Mouse (Mus musculus): ENCODE data around the gene Dennd1b.

- no peak for TF ChIP-seq JUN (IDR thresholded peaks at IDR 0.05; ENCODE audit: insufficient read depth, low read depth, low read length)
- TF ChIP-seq CTCF (conservative IDR thresholded peaks at IDR 0.05 in 1 of 2, IDR thresholded peaks at IDR 0.05 in 1 of 2; ENCODE audit: low read depth in 2 of 2, low read length in 2 of 2): no peak
- no peak for TF ChIP-seq CHD1 (IDR thresholded peaks at IDR 0.05; ENCODE audit: low read depth, low read length)
- TF ChIP-seq POLR2A (IDR thresholded peaks at IDR 0.05; ENCODE audit: low read depth, low read length): no peak
Measured at GRCm38 (mm10) chr1:138982611-138983010, 19.4 kb downstream of the Dennd1b start.
